Mouse (Mus musculus) forebrain, embryonic 11.5 days (tissue): ENCODE measurements around the gene Shc3. TPM values are rescaled to one million over a fixed set of nuclear protein-coding genes. Genes with fewer than 3 reads are reported as not detected.

Source experiments
- ATAC-seq: fragments of 200-750 bp; cut with Nextera tagmentation; replicated peaks from 2 replicates; pipeline ENCODE4 v1.8.0; 2017; ENCODE audit warnings: moderate TSS enrichment; ENCODE audit not compliant: low FRiP score
- DNase-seq: peaks from one replicate; pipeline ENCODE4 v3.0.0-alpha.2; 2017; ENCODE audit warnings: low spot score
- H3K27ac ChIP-seq: fragments of 300-500 bp; sonication (generic); 2 replicates; pipeline ENCODE4 v1.5.1; 2014; ENCODE audit warnings: low read depth, low read length
- H3K27me3 ChIP-seq: fragments of 300-500 bp; sonication (generic); 2 replicates; pipeline ENCODE4 v1.6.1; 2014; ENCODE audit warnings: mild to moderate bottlenecking, low read length, mixed read lengths; ENCODE audit not compliant: control insufficient read depth, insufficient read depth
- H3K36me3 ChIP-seq: fragments of 300-500 bp; sonication (generic); 2 replicates; pipeline ENCODE4 v1.6.1; 2014; ENCODE audit warnings: mild to moderate bottlenecking, low read length, moderate library complexity, mixed read lengths; ENCODE audit not compliant: control insufficient read depth, insufficient read depth
- H3K4me1 ChIP-seq: fragments of 300-500 bp; sonication (generic); replicated peaks from 2 replicates; pipeline ENCODE4 v1.6.1; 2014; ENCODE audit warnings: low read length, mixed read lengths; ENCODE audit not compliant: control insufficient read depth, insufficient read depth
- H3K4me2 ChIP-seq: fragments of 300-500 bp; sonication (generic); 2 replicates; pipeline ENCODE4 v1.6.1; 2014; ENCODE audit warnings: low read depth, mild to moderate bottlenecking, low read length, moderate library complexity, mixed read lengths; ENCODE audit not compliant: severe bottlenecking
- H3K4me3 ChIP-seq: fragments of 300-500 bp; sonication (generic); 2 replicates; pipeline ENCODE4 v1.5.1; 2014; ENCODE audit warnings: low read depth, low read length
- H3K9ac ChIP-seq: fragments of 300-500 bp; sonication (generic); 2 replicates; pipeline ENCODE4 v1.6.1; 2014; ENCODE audit warnings: low read length
- H3K9me3 ChIP-seq: fragments of 300-500 bp; sonication (generic); 2 replicates; pipeline ENCODE4 v1.6.1; 2016; ENCODE audit warnings: low read length, mixed read lengths; ENCODE audit not compliant: control insufficient read depth
- WGBS: fragments of 180-500 bp; shearing (Covaris S2); extraction: QIAGEN DNeasy Blood & Tissue Kit; methylation state at CpG from one replicate; pipeline ENCODE4 v1.1.7; 2014; 5-methylcytosine and 5-hydroxymethylcytosine counted together
- polyA plus RNA-seq: library from polyadenylated mRNA; unstranded; fragments of >200 nt; fragmentation: Nextera tagmentation; extraction: Ambion mirVana; gene quantifications from 2 replicates; pipeline ENCODE4 v1.2.1, GENCODE M21; 2014

The Shc3 gene
- polyA plus RNA-seq, 1 experiment from 2014 or later: 8.3 TPM

- 93% methylated on average over 7 of the region's 7 CpGs for WGBS
- no peak for DNase-seq
- Histone ChIP-seq H3K9me3 (no peaks in the 10 kb centered on the region), H3K9ac (no peak overlapping the region), H3K4me2 (no peak overlapping the region), H3K4me3 (no peak overlapping the region), H3K36me3 (no peaks in the 10 kb centered on the region), H3K4me1 (no peaks in the 10 kb centered on the region), H3K27me3 (no peaks in the 10 kb centered on the region), H3K27ac (no peak overlapping the region)
- no peak for ATAC-seq
Measured at GRCm38 (mm10) chr13:51609231-51609630, 40.0 kb upstream of the Shc3 start.

- ATAC-seq (peak; percentile 25; the same call in 1 of the 2 replicates), DNase-seq (peak; percentile 56)
- no peak overlapping the region for H3K4me3 ChIP-seq
- H3K9me3 ChIP-seq: no peaks in the 10 kb centered on the region
- H3K9ac ChIP-seq: no peak overlapping the region
- H3K27ac ChIP-seq: no peak overlapping the region
- no peaks in the 10 kb centered on the region for H3K27me3 ChIP-seq
- peak overlapping the region; percentile 43; the same call in 1 of the 2 replicates for H3K4me2 ChIP-seq
- no peaks in the 10 kb centered on the region for H3K36me3 ChIP-seq
- 38% methylated on average over 4 of the region's 4 CpGs for WGBS
- peaks cover 4% of the 10 kb centered on the region; the same call in 1 of the 2 replicates for H3K4me1 ChIP-seq
Measured at GRCm38 (mm10) chr13:51603894-51604244, 34.6 kb upstream of the Shc3 start.

GRCm38 (mm10) chr13:51603221-51603893 is 34.1 kb upstream of the Shc3 start:
- DNase-seq: peak; percentile 77
- Histone ChIP-seq H3K27me3 (no peaks in the 10 kb centered on the region), H3K4me2 (peak overlapping the region; percentile 43), H3K36me3 (no peaks in the 10 kb centered on the region), H3K27ac (no peak overlapping the region), H3K4me3 (no peak overlapping the region; the same call in 1 of the 2 replicates), H3K4me1 (peaks cover 4% of the 10 kb centered on the region; the same call in 1 of the 2 replicates), H3K9ac (no peak overlapping the region; the same call in 1 of the 2 replicates), H3K9me3 (no peaks in the 10 kb centered on the region)
- WGBS: 39% methylated on average over 16 of the region's 16 CpGs
- ATAC-seq: peak; percentile 82

- Histone ChIP-seq H3K9ac (no peak overlapping the region), H3K4me1 (peaks cover 4% of the 10 kb centered on the region; the same call in 1 of the 2 replicates), H3K9me3 (no peaks in the 10 kb centered on the region), H3K27ac (no peak overlapping the region), H3K36me3 (no peaks in the 10 kb centered on the region), H3K4me2 (no peak overlapping the region), H3K27me3 (no peaks in the 10 kb centered on the region), H3K4me3 (no peak overlapping the region)
- 85% methylated on average over 8 of the region's 8 CpGs for WGBS
- ATAC-seq (no peak), DNase-seq (no peak)
Measured at GRCm38 (mm10) chr13:51602764-51603163, 33.5 kb upstream of the Shc3 start.

GRCm38 (mm10) chr13:51600169-51600568 is 30.9 kb upstream of the Shc3 start:
- H3K9ac ChIP-seq: no peak overlapping the region
- H3K27ac ChIP-seq: no peak overlapping the region
- H3K4me2 ChIP-seq: no peak overlapping the region
- H3K9me3 ChIP-seq: no peaks in the 10 kb centered on the region
- ATAC-seq: no peak
- peak; percentile 27 for DNase-seq
- H3K27me3 ChIP-seq: no peaks in the 10 kb centered on the region; the same call in 1 of the 2 replicates
- no peaks in the 10 kb centered on the region for H3K36me3 ChIP-seq
- no peak overlapping the region for H3K4me3 ChIP-seq
- WGBS: 91% methylated on average over 8 of the region's 8 CpGs
- peaks cover 4% of the 10 kb centered on the region; the same call in 1 of the 2 replicates for H3K4me1 ChIP-seq

GRCm38 (mm10) chr13:51598063-51598462 is 28.8 kb upstream of the Shc3 start:
- no peak for ATAC-seq
- 96% methylated on average over 2 of the region's 2 CpGs for WGBS
- Histone ChIP-seq H3K4me2 (no peak overlapping the region), H3K27ac (no peak overlapping the region), H3K27me3 (no peaks in the 10 kb centered on the region; the same call in 1 of the 2 replicates), H3K9ac (no peak overlapping the region), H3K4me1 (no peaks in the 10 kb centered on the region; the same call in 1 of the 2 replicates), H3K4me3 (no peak overlapping the region), H3K9me3 (no peaks in the 10 kb centered on the region), H3K36me3 (no peaks in the 10 kb centered on the region)
- DNase-seq: peak; percentile 1

- H3K27me3 ChIP-seq: no peaks in the 10 kb centered on the region; the same call in 1 of the 2 replicates
- H3K27ac ChIP-seq: no peak overlapping the region
- H3K9ac ChIP-seq: no peak overlapping the region
- H3K4me1 ChIP-seq: no peaks in the 10 kb centered on the region
- H3K4me3 ChIP-seq: no peak overlapping the region
- H3K4me2 ChIP-seq: peak overlapping the region; percentile 95
- peak; percentile 42 for DNase-seq
- no peak for ATAC-seq
- 33% methylated on average over 11 of the region's 11 CpGs for WGBS
- H3K36me3 ChIP-seq: no peaks in the 10 kb centered on the region
- no peaks in the 10 kb centered on the region for H3K9me3 ChIP-seq
Measured at GRCm38 (mm10) chr13:51595404-51595803, 26.2 kb upstream of the Shc3 start.

GRCm38 (mm10) chr13:51594656-51595311 is 25.6 kb upstream of the Shc3 start:
- Histone ChIP-seq H3K9me3 (no peaks in the 10 kb centered on the region), H3K4me2 (peak overlapping the region; percentile 95), H3K27ac (no peak overlapping the region), H3K4me3 (peak overlapping the region; percentile 45), H3K9ac (peak overlapping the region; percentile 51), H3K27me3 (no peaks in the 10 kb centered on the region; the same call in 1 of the 2 replicates), H3K4me1 (no peaks in the 10 kb centered on the region), H3K36me3 (no peaks in the 10 kb centered on the region)
- ATAC-seq (peak; percentile 60), DNase-seq (peak; percentile 66)
- WGBS: 1% methylated on average over 36 of the region's 36 CpGs
